Mouse (Mus musculus) MEL (cell line): ENCODE measurements around the gene Tanc1. TPM values are rescaled to one million over a fixed set of nuclear protein-coding genes. Genes with fewer than 3 reads are reported as not detected.

Source experiments
- DNase-seq: peaks from one replicate; pipeline ENCODE4 v3.0.0; 2011; ENCODE audit warnings: low read depth, low spot score
- H3K27ac ChIP-seq: 2 replicates; pipeline ENCODE4 v1.5.1; 2012; ENCODE audit warnings: low read depth, mild to moderate bottlenecking, control low read depth, low read length, moderate library complexity; ENCODE audit not compliant: control insufficient read depth
- H3K27me3 ChIP-seq, 2 experiments: fragments of 150-350 bp in 1 of 2; sonication (generic) in 1 of 2; 2 replicates each; pipeline ENCODE4 v1.6.1; 2012; ENCODE audit warnings: low read length in 2 of 2, mild to moderate bottlenecking in 2 of 2, improper control_type of control experiment in 1 of 2, moderate library complexity in 1 of 2; ENCODE audit not compliant: insufficient read depth in 2 of 2, control insufficient read depth in 1 of 2
- H3K36me3 ChIP-seq, 2 experiments: 2 replicates each; pipeline ENCODE4 v1.6.1; 2012 to 2014; ENCODE audit warnings: low read length in 2 of 2, improper control_type of control experiment in 1 of 2, inconsistent platforms in 1 of 2, mild to moderate bottlenecking in 1 of 2; ENCODE audit not compliant: insufficient read depth in 2 of 2, control insufficient read depth in 1 of 2
- H3K4me1 ChIP-seq, 2 experiments: fragments of 150-350 bp in 1 of 2; sonication (generic) in 1 of 2; 2 replicates each; pipeline ENCODE4 v1.6.1; 2012; ENCODE audit warnings: low read length in 2 of 2, improper control_type of control experiment in 1 of 2, mild to moderate bottlenecking in 1 of 2; ENCODE audit not compliant: insufficient read depth in 2 of 2, control insufficient read depth in 1 of 2
- H3K4me3 ChIP-seq, 2 experiments: fragments of 150-350 bp in 1 of 2; sonication (generic) in 1 of 2; 2 replicates each; pipeline ENCODE4 v1.5.1; 2012; ENCODE audit warnings: low read depth in 2 of 2, low read length in 2 of 2, mild to moderate bottlenecking in 2 of 2, moderate library complexity in 2 of 2, control low read depth in 1 of 2, improper control_type of control experiment in 1 of 2; ENCODE audit not compliant: control insufficient read depth in 1 of 2, insufficient read depth in 1 of 2
- H3K79me2 ChIP-seq: 2 replicates; pipeline ENCODE4 v1.6.1; 2012; ENCODE audit warnings: mild to moderate bottlenecking, low read length, moderate library complexity; ENCODE audit not compliant: control insufficient read depth, poor library complexity, insufficient read depth
- H3K9ac ChIP-seq: 2 replicates; pipeline ENCODE4 v1.6.1; 2012; ENCODE audit warnings: low read depth, mild to moderate bottlenecking, control low read depth, low read length, moderate library complexity; ENCODE audit not compliant: control insufficient read depth, poor library complexity, severe bottlenecking
- H3K9me3 ChIP-seq: fragments of 150-350 bp; sonication (generic); replicated peaks from 2 replicates; pipeline ENCODE4 v1.6.1; 2012; ENCODE audit warnings: mild to moderate bottlenecking, low read length, improper control_type of control experiment, moderate library complexity; ENCODE audit not compliant: insufficient read depth
- CHD1 ChIP-seq: IDR thresholded peaks from 2 replicates; pipeline ENCODE4 v1.6.1; 2012; ENCODE audit warnings: low read depth, mild to moderate bottlenecking, inconsistent platforms, low read length, improper control_type of control experiment
- CTCF ChIP-seq, 3 experiments: IDR thresholded peaks in 2 of 3; conservative IDR thresholded peaks in 1 of 3; 2 replicates each; pipeline ENCODE4 v1.5.1; 2011 to 2012; ENCODE audit warnings: low read length in 3 of 3, low read depth in 2 of 3, mild to moderate bottlenecking in 2 of 3, improper control_type of control experiment in 1 of 3, inconsistent platforms in 1 of 3, mixed read lengths in 1 of 3, moderate library complexity in 1 of 3; ENCODE audit not compliant: control insufficient read depth in 1 of 3, insufficient read depth in 1 of 3, poor library complexity in 1 of 3, severe bottlenecking in 1 of 3
- EP300 ChIP-seq, 2 experiments: IDR thresholded peaks; 2 replicates each; pipeline ENCODE4 v1.6.1; 2011; ENCODE audit warnings: improper control_type of control experiment in 2 of 2, low read length in 2 of 2, low read depth in 1 of 2, mild to moderate bottlenecking in 1 of 2
- ETS1 ChIP-seq: IDR thresholded peaks from 2 replicates; pipeline ENCODE4 v1.6.1; 2012; ENCODE audit warnings: low read depth, mild to moderate bottlenecking, inconsistent platforms, low read length, improper control_type of control experiment, moderate library complexity
- GABPA ChIP-seq: IDR thresholded peaks from 2 replicates; pipeline ENCODE4 v1.6.1; 2012; ENCODE audit warnings: low read depth, mild to moderate bottlenecking, inconsistent platforms, low read length, improper control_type of control experiment, moderate library complexity
- MAFK ChIP-seq: IDR thresholded peaks from 2 replicates; pipeline ENCODE4 v1.6.1; 2011; ENCODE audit warnings: low read depth, mild to moderate bottlenecking, low read length, improper control_type of control experiment, borderline replicate concordance
- MAX ChIP-seq: IDR thresholded peaks from 2 replicates; pipeline ENCODE4 v1.6.1; 2011; ENCODE audit warnings: low read length, improper control_type of control experiment
- MEF2A ChIP-seq: IDR thresholded peaks from 2 replicates; pipeline ENCODE4 v1.6.1; 2014; ENCODE audit warnings: low read depth, mild to moderate bottlenecking, inconsistent platforms, low read length, improper control_type of control experiment; ENCODE audit not compliant: poor library complexity, insufficient replicate concordance, severe bottlenecking; ENCODE audit errors: extremely low read depth
- NRF1 ChIP-seq: IDR thresholded peaks from 2 replicates; pipeline ENCODE4 v1.6.1; 2014; ENCODE audit warnings: low read depth, mild to moderate bottlenecking, inconsistent platforms, low read length, improper control_type of control experiment, moderate library complexity; ENCODE audit not compliant: poor library complexity, insufficient read depth, severe bottlenecking
- POLR2A ChIP-seq, 2 experiments: IDR thresholded peaks; 2 replicates each; pipeline ENCODE4 v1.6.1; 2011 to 2012; ENCODE audit warnings: low read length in 2 of 2, mild to moderate bottlenecking in 2 of 2, control low read depth in 1 of 2, improper control_type of control experiment in 1 of 2, low read depth in 1 of 2, moderate library complexity in 1 of 2; ENCODE audit not compliant: control insufficient read depth in 1 of 2, insufficient read depth in 1 of 2, poor library complexity in 1 of 2
- POLR2AphosphoS2 ChIP-seq: IDR thresholded peaks from 2 replicates; pipeline ENCODE4 v1.6.1; 2011; ENCODE audit warnings: low read length, improper control_type of control experiment
- RAD21 ChIP-seq: IDR thresholded peaks from 2 replicates; pipeline ENCODE4 v1.6.1; 2011; ENCODE audit warnings: mild to moderate bottlenecking, low read depth, low read length, improper control_type of control experiment
- RCOR1 ChIP-seq: IDR thresholded peaks from 2 replicates; pipeline ENCODE4 v1.6.1; 2012; ENCODE audit warnings: low read depth, mild to moderate bottlenecking, inconsistent platforms, low read length, improper control_type of control experiment
- USF1 ChIP-seq: IDR thresholded peaks from 2 replicates; pipeline ENCODE4 v1.6.1; 2014; ENCODE audit warnings: low read depth, mild to moderate bottlenecking, inconsistent platforms, low read length, improper control_type of control experiment, moderate library complexity
- ZKSCAN1 ChIP-seq: IDR thresholded peaks from 2 replicates; pipeline ENCODE4 v1.6.1; 2012; ENCODE audit warnings: low read depth, mild to moderate bottlenecking, inconsistent platforms, low read length, improper control_type of control experiment, moderate library complexity
- ZMIZ1 ChIP-seq: IDR thresholded peaks from 2 replicates; pipeline ENCODE4 v1.6.1; 2012; ENCODE audit warnings: low read depth, mild to moderate bottlenecking, inconsistent platforms, low read length, improper control_type of control experiment, moderate library complexity
- polyA plus RNA-seq, 2 experiments: library from polyadenylated mRNA; stranded (reverse) in 1 of 2; unstranded in 1 of 2; fragments of >175 nt in 1 of 2; fragments of >200 nt in 1 of 2; gene quantifications; 2 replicates each; pipeline versions ENCODE4 v1.2.1 to v1.2.4; 2012; ENCODE audit warnings: low replicate concordance in 2 of 2, low read depth in 1 of 2; ENCODE audit not compliant: insufficient read length in 2 of 2, insufficient read depth in 1 of 2, missing spikeins in 1 of 2
- total RNA-seq: library from RNA; depleted of rRNA; stranded (reverse); fragments of 300-350 nt; gene quantifications from 2 replicates; pipeline ENCODE4 v1.2.3, GENCODE M21; 2012

Tanc1 gene
- total and polyA plus RNA-seq, 3 experiments: 0.54 to 0.78 TPM; not detected in 1

DNA sequence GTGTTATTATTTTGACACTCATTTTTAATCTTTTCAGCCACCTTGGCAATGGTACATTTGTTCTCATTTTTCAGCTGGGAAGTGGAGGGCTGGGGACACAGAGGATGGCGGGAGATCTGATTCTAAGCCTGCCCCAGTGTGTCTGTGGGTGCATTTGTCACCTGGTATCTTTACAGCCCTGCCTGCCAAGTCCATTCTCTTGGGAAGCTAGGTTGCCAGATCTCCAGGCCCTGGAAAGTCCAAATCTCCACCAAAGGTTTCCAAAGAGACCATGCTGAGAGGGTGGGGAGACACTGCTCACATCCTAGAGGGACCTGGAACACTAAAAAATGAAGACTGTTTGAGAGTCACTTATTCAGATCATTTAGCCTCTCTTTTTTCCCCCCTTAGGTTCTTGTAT lies 199.4 kb downstream of the Tanc1 start (continued):
- TF ChIP-seq MEF2A (no peak), MAFK (no peak), CTCF (IDR thresholded peaks at IDR 0.05 in 2 of 3, conservative IDR thresholded peaks at IDR 0.05 in 1 of 3; ENCODE audit: control insufficient read depth in 1 of 3, insufficient read depth in 1 of 3, low read depth in 2 of 3, low read length in 3 of 3, poor library complexity in 1 of 3, severe bottlenecking in 1 of 3) (no peak)
- TF ChIP-seq, all 39 proteins: peak for 0

DNA sequence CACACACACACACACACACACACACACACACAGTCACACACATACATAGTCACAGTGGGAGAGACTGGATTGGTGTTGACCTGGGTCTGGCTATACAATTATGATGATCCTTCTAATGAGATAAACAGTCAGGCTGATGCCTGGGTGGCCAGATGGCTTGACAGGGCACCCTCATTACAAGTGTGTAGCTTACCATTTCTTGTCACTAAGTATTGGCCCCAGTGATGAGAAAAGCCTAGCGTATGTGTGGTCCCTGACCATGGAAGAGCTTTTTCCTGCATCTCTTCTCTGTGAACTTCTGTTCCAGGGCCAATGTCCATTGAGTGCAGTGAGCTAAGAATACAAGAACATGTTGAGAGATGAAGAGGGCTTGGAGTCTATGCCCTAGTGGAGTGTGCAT lies 200.8 kb downstream of the Tanc1 start:
- no peak for DNase-seq
- Histone ChIP-seq H3K9me3 (no peaks in the 10 kb centered on the region), H3K36me3 (no peaks in the 10 kb centered on the region)

DNA sequence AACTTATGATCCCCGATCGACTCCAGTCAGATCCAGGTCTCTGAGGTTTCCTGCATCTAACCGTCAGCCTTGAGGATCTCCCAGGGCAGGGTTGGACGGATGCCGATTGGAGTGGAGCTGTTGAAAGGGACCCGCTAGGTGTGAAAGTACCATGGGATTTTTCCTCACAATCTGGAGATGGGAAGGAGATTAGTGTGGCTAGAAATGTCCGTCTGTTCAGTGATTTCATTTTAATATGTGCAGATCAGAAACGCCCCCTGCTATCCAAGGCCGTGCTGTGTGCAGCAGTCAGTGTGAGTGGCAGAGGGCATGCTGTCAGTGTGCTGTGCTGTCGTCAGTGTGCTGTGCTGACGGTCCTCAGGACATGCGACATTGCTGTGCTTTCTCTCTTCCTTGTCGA lies 201.6 kb downstream of the Tanc1 start:
- Histone ChIP-seq H3K9ac (no peak overlapping the region), H3K9me3 (no peaks in the 10 kb centered on the region), H3K4me1 (no peaks in the 10 kb centered on the region), H3K27me3 (no peaks in the 10 kb centered on the region), H3K27ac (no peak overlapping the region), H3K4me3 (no peak overlapping the region), H3K79me2 (no peaks in the 10 kb centered on the region), H3K36me3 (no peaks in the 10 kb centered on the region)
- DNase-seq: no peak
- TF ChIP-seq EP300 (IDR thresholded peaks at IDR 0.05; ENCODE audit: low read depth in 1 of 2, low read length in 2 of 2): no peak
- no peak for TF ChIP-seq MAX
- no peak for TF ChIP-seq RAD21
- no peak for TF ChIP-seq ZMIZ1
- no peak for TF ChIP-seq CHD1
- no peak for TF ChIP-seq USF1
- TF ChIP-seq RCOR1: no peak
- TF ChIP-seq GABPA: no peak
- TF ChIP-seq NRF1: no peak
- TF ChIP-seq ETS1: no peak

More for the DNA sequence above, 200.8 kb downstream of the Tanc1 start:
- no peak for TF ChIP-seq POLR2A (IDR thresholded peaks at IDR 0.05; ENCODE audit: control insufficient read depth in 1 of 2, insufficient read depth in 1 of 2, low read depth in 1 of 2, low read length in 2 of 2, poor library complexity in 1 of 2)
- TF ChIP-seq ZKSCAN1: no peak
- no peak for TF ChIP-seq CHD1
- no peak for TF ChIP-seq USF1
- TF ChIP-seq EP300 (IDR thresholded peaks at IDR 0.05; ENCODE audit: low read depth in 1 of 2, low read length in 2 of 2): no peak
- TF ChIP-seq POLR2AphosphoS2: no peak
- Histone ChIP-seq H3K79me2 (no peaks in the 10 kb centered on the region), H3K4me1 (no peaks in the 10 kb centered on the region), H3K9ac (no peak overlapping the region), H3K27me3 (no peaks in the 10 kb centered on the region), H3K4me3 (no peak overlapping the region), H3K27ac (no peak overlapping the region)
